Mouse (Mus musculus): ENCODE measurements around the gene Polr1a. TPM values are rescaled to one million over a fixed set of nuclear protein-coding genes. Genes with fewer than 3 reads are reported as not detected.
"Not testable (repeated sequence)": the region's sequence is repeated elsewhere in the genome, so short reads cannot be mapped to it uniquely, and the experiment has no call there.

Gene Polr1a
- polyA plus RNA-seq, 1 experiment from 2014 or later: 22.9 TPM

- ATAC-seq: no peak
- H3K4me3 ChIP-seq (ENCODE audit: low read length): no peak overlapping the region
- H3K27me3 ChIP-seq (replicated peaks; ENCODE audit: control insufficient read depth, insufficient read depth, low read length): no peaks in the 10 kb centered on the region
- peaks cover 11% of the 10 kb centered on the region for H3K4me1 ChIP-seq (ENCODE audit: control insufficient read depth, insufficient read depth, low read length)
- 64% methylated on average over 5 of the region's 5 CpGs for WGBS
- H3K9me3 ChIP-seq (ENCODE audit: control insufficient read depth, low read length): no peaks in the 10 kb centered on the region
- H3K9ac ChIP-seq (ENCODE audit: low read depth, low read length): no peak overlapping the region
- H3K36me3 ChIP-seq (ENCODE audit: control insufficient read depth, insufficient read depth, low read length): peaks cover 4% of the 10 kb centered on the region; the same call in 1 of the 2 replicates
- no peak overlapping the region for H3K4me2 ChIP-seq (ENCODE audit: low read depth, low read length)
- H3K27ac ChIP-seq (ENCODE audit: low read length): no peak overlapping the region
These were observed 3.0 kb downstream of the Polr1a start for GRCm38 (mm10) chr6:71911686-71912450.

- ATAC-seq: no peak
- H3K27ac ChIP-seq (ENCODE audit: low read length): no peak overlapping the region
- 94% methylated on average over 7 of the region's 7 CpGs for WGBS
- peaks cover 8% of the 10 kb centered on the region for H3K36me3 ChIP-seq (ENCODE audit: control insufficient read depth, insufficient read depth, low read length)
- no peak overlapping the region for H3K4me3 ChIP-seq (ENCODE audit: low read length)
- no peak overlapping the region for H3K9ac ChIP-seq (ENCODE audit: low read depth, low read length)
- H3K27me3 ChIP-seq (replicated peaks; ENCODE audit: control insufficient read depth, insufficient read depth, low read length): no peaks in the 10 kb centered on the region
- H3K9me3 ChIP-seq (ENCODE audit: control insufficient read depth, low read length): no peaks in the 10 kb centered on the region
- no peak overlapping the region for H3K4me2 ChIP-seq (ENCODE audit: low read depth, low read length)
- no peaks in the 10 kb centered on the region for H3K4me1 ChIP-seq (ENCODE audit: control insufficient read depth, insufficient read depth, low read length)
These were observed 11.9 kb downstream of the Polr1a start for GRCm38 (mm10) chr6:71920752-71921151.

GRCm38 (mm10) chr6:71925233-71925632 lies 16.4 kb downstream of the Polr1a start:
- not testable (repeated sequence) for H3K27ac ChIP-seq (ENCODE audit: low read length); ATAC-seq; H3K4me3 ChIP-seq (ENCODE audit: low read length); H3K4me2 ChIP-seq (ENCODE audit: low read depth, low read length); H3K27me3 ChIP-seq (replicated peaks; ENCODE audit: control insufficient read depth, insufficient read depth, low read length); H3K36me3 ChIP-seq (ENCODE audit: control insufficient read depth, insufficient read depth, low read length); H3K9me3 ChIP-seq (ENCODE audit: control insufficient read depth, low read length); H3K4me1 ChIP-seq (ENCODE audit: control insufficient read depth, insufficient read depth, low read length); H3K9ac ChIP-seq (ENCODE audit: low read depth, low read length)
- 87% methylated on average over 5 of the region's 5 CpGs for WGBS

- ATAC-seq: no peak
- Histone ChIP-seq H3K4me3 (ENCODE audit: low read length) (no peak overlapping the region), H3K36me3 (ENCODE audit: control insufficient read depth, insufficient read depth, low read length) (peaks cover 15% of the 10 kb centered on the region; the same call in 1 of the 2 replicates), H3K27ac (ENCODE audit: low read length) (no peak overlapping the region), H3K9me3 (ENCODE audit: control insufficient read depth, low read length) (no peaks in the 10 kb centered on the region), H3K27me3 (replicated peaks; ENCODE audit: control insufficient read depth, insufficient read depth, low read length) (no peaks in the 10 kb centered on the region), H3K4me1 (ENCODE audit: control insufficient read depth, insufficient read depth, low read length) (no peaks in the 10 kb centered on the region), H3K4me2 (ENCODE audit: low read depth, low read length) (no peak overlapping the region), H3K9ac (ENCODE audit: low read depth, low read length) (no peak overlapping the region)
These were observed 19.1 kb downstream of the Polr1a start for GRCm38 (mm10) chr6:71927911-71928310.

- ATAC-seq: no peak
- Histone ChIP-seq H3K36me3 (ENCODE audit: control insufficient read depth, insufficient read depth, low read length) (peaks cover 15% of the 10 kb centered on the region; the same call in 1 of the 2 replicates), H3K9me3 (ENCODE audit: control insufficient read depth, low read length) (no peaks in the 10 kb centered on the region)
These were observed 21.2 kb downstream of the Polr1a start for GRCm38 (mm10) chr6:71930053-71930452.

GRCm38 (mm10) chr6:71930830-71931437 lies 22.1 kb downstream of the Polr1a start:
- ATAC-seq: no peak
- no peak overlapping the region for H3K4me2 ChIP-seq (ENCODE audit: low read depth, low read length)
- no peaks in the 10 kb centered on the region for H3K4me1 ChIP-seq (ENCODE audit: control insufficient read depth, insufficient read depth, low read length)
- H3K27me3 ChIP-seq (replicated peaks; ENCODE audit: control insufficient read depth, insufficient read depth, low read length): no peaks in the 10 kb centered on the region
- H3K27ac ChIP-seq (ENCODE audit: low read length): no peak overlapping the region
- H3K9me3 ChIP-seq (ENCODE audit: control insufficient read depth, low read length): no peaks in the 10 kb centered on the region
- no peak overlapping the region for H3K4me3 ChIP-seq (ENCODE audit: low read length)
- no peak overlapping the region for H3K9ac ChIP-seq (ENCODE audit: low read depth, low read length)
- 79% methylated on average over 12 of the region's 12 CpGs for WGBS
- peaks cover 15% of the 10 kb centered on the region; the same call in 1 of the 2 replicates for H3K36me3 ChIP-seq (ENCODE audit: control insufficient read depth, insufficient read depth, low read length)

More at GRCm38 (mm10) chr6:71930053-71930452, 21.2 kb downstream of the Polr1a start:
- Histone ChIP-seq H3K27me3 (replicated peaks; ENCODE audit: control insufficient read depth, insufficient read depth, low read length) (no peaks in the 10 kb centered on the region), H3K4me2 (ENCODE audit: low read depth, low read length) (no peak overlapping the region), H3K27ac (ENCODE audit: low read length) (no peak overlapping the region), H3K4me3 (ENCODE audit: low read length) (no peak overlapping the region), H3K4me1 (ENCODE audit: control insufficient read depth, insufficient read depth, low read length) (no peaks in the 10 kb centered on the region), H3K9ac (ENCODE audit: low read depth, low read length) (no peak overlapping the region)
- 86% methylated on average over 10 of the region's 10 CpGs for WGBS

GRCm38 (mm10) chr6:71932347-71932746 lies 23.5 kb downstream of the Polr1a start:
- H3K36me3 ChIP-seq (ENCODE audit: control insufficient read depth, insufficient read depth, low read length): peaks cover 15% of the 10 kb centered on the region; the same call in 1 of the 2 replicates
- no peaks in the 10 kb centered on the region for H3K9me3 ChIP-seq (ENCODE audit: control insufficient read depth, low read length)
- H3K27ac ChIP-seq (ENCODE audit: low read length): no peak overlapping the region
- no peak overlapping the region for H3K9ac ChIP-seq (ENCODE audit: low read depth, low read length)
- H3K4me3 ChIP-seq (ENCODE audit: low read length): no peak overlapping the region
- H3K27me3 ChIP-seq (replicated peaks; ENCODE audit: control insufficient read depth, insufficient read depth, low read length): no peaks in the 10 kb centered on the region
- H3K4me1 ChIP-seq (ENCODE audit: control insufficient read depth, insufficient read depth, low read length): no peaks in the 10 kb centered on the region
- WGBS: 77% methylated on average over 5 of the region's 5 CpGs
- no peak overlapping the region for H3K4me2 ChIP-seq (ENCODE audit: low read depth, low read length)
- no peak for ATAC-seq

- H3K36me3 ChIP-seq (ENCODE audit: control insufficient read depth, insufficient read depth, low read length): peaks cover 19% of the 10 kb centered on the region; the same call in 1 of the 2 replicates
These were observed 25.3 kb downstream of the Polr1a start for GRCm38 (mm10) chr6:71934081-71934556.

GRCm38 (mm10) chr6:71935737-71936136 lies 26.9 kb downstream of the Polr1a start:
- no peaks in the 10 kb centered on the region for H3K9me3 ChIP-seq (ENCODE audit: control insufficient read depth, low read length)
- peaks cover 15% of the 10 kb centered on the region; the same call in 1 of the 2 replicates for H3K36me3 ChIP-seq (ENCODE audit: control insufficient read depth, insufficient read depth, low read length)
- no peaks in the 10 kb centered on the region for H3K4me1 ChIP-seq (ENCODE audit: control insufficient read depth, insufficient read depth, low read length)
- WGBS: 72% methylated on average over 2 of the region's 2 CpGs
- H3K27me3 ChIP-seq (replicated peaks; ENCODE audit: control insufficient read depth, insufficient read depth, low read length): no peaks in the 10 kb centered on the region
- H3K4me2 ChIP-seq (ENCODE audit: low read depth, low read length): no peak overlapping the region
- no peak overlapping the region for H3K4me3 ChIP-seq (ENCODE audit: low read length)
- no peak overlapping the region for H3K27ac ChIP-seq (ENCODE audit: low read length)
- no peak for ATAC-seq
- no peak overlapping the region for H3K9ac ChIP-seq (ENCODE audit: low read depth, low read length)

More at GRCm38 (mm10) chr6:71934081-71934556, 25.3 kb downstream of the Polr1a start:
- H3K27me3 ChIP-seq (replicated peaks; ENCODE audit: control insufficient read depth, insufficient read depth, low read length): no peaks in the 10 kb centered on the region
- H3K4me3 ChIP-seq (ENCODE audit: low read length): no peak overlapping the region
- no peak for ATAC-seq
- H3K4me2 ChIP-seq (ENCODE audit: low read depth, low read length): no peak overlapping the region
- no peaks in the 10 kb centered on the region for H3K9me3 ChIP-seq (ENCODE audit: control insufficient read depth, low read length)
- 44% methylated on average over 2 of the region's 2 CpGs for WGBS
- H3K4me1 ChIP-seq (ENCODE audit: control insufficient read depth, insufficient read depth, low read length): no peaks in the 10 kb centered on the region
- H3K27ac ChIP-seq (ENCODE audit: low read length): no peak overlapping the region
- no peak overlapping the region for H3K9ac ChIP-seq (ENCODE audit: low read depth, low read length)

Data from intestine, embryonic 16.5 days (tissue).